Mouse (Mus musculus) lung, adult 2 months (tissue): ENCODE measurements around the gene Gpr55. TPM values are rescaled to one million over a fixed set of nuclear protein-coding genes. Genes with fewer than 3 reads are reported as not detected.

Source experiments
- DNase-seq: peaks from one replicate; pipeline ENCODE4 v3.0.0; 2022
- H3K4me1 ChIP-seq: fragments of 200-500 bp; 2 replicates; pipeline ENCODE4 v1.6.1; 2011; ENCODE audit warnings: low read length; ENCODE audit not compliant: control insufficient read depth, insufficient read depth
- H3K4me3 ChIP-seq: fragments of 200-500 bp; replicated peaks from 2 replicates; pipeline ENCODE3; 2011; ENCODE audit warnings: low read depth, mild to moderate bottlenecking, control low read depth, low read length; ENCODE audit errors: extremely low read depth
- CTCF ChIP-seq: fragments of 200-500 bp; IDR thresholded peaks from 2 replicates; pipeline ENCODE4 v1.5.1; 2011; ENCODE audit warnings: mild to moderate bottlenecking, low read length, control low read depth; ENCODE audit not compliant: insufficient read depth
- POLR2A ChIP-seq: fragments of 200-500 bp; IDR thresholded peaks from 2 replicates; pipeline ENCODE4 v1.6.1; 2011; ENCODE audit warnings: low read depth, mild to moderate bottlenecking, control low read depth, low read length, borderline replicate concordance; ENCODE audit errors: extremely low read depth
- WGBS: fragments of 180-500 bp; shearing (Covaris S2); methylation state at CpG from one replicate; pipeline ENCODE4 v1.1.7; 2018; 5-methylcytosine and 5-hydroxymethylcytosine counted together
- polyA plus RNA-seq: library from polyadenylated mRNA; depleted of rRNA; stranded (reverse); fragments of >200 nt; gene quantifications from 2 replicates; pipeline ENCODE4 v1.2.3, GENCODE M21; 2012

The Gpr55 gene
- polyA plus RNA-seq, 1 experiment: 0.49 TPM

- no peak for DNase-seq
- 82% methylated on average over 5 of the region's 5 CpGs for WGBS
- H3K4me1 ChIP-seq: peaks cover 4% of the 10 kb centered on the region
- no peak overlapping the region for H3K4me3 ChIP-seq
- TF ChIP-seq CTCF (no peak), POLR2A (no peak)
Observed at GRCm38 (mm10) chr1:85922865-85923211, 38.0 kb downstream of the Gpr55 start.

DNA sequence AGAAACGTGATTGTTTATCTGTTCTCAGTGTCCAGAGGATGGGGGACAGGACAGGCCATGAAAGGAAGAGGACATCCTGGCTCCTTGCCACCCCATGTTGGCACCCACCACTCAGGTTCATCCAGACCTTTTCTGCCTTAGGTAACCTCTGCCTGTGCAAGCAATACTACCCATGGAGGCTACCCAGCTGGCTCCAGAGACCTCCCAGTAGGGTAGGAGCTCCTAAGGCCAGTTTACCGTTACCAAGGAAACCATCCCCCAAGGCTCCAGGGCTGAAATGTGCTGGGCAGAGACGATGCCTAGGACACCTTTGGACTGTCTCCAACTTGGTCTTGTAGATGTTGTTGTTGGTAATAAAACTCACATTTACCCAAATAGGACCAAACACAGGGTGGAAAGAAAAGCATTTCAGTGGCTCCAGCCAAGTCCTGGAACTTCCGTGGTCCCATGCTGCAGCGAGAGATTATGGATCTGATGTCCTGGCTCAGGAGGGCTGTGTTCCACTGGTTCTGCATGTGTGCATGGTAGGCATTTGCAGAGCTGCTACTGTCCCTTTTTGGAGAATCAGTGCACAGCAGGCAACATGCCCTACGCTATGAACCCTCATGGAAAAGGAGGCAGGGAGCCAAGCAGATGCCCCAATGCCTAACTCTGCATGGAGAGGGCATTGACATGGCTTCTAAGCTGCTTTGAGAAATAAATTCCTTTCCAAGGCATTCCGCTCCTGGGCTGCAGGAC is 38.5 kb downstream of the Gpr55 start:
- no peak for DNase-seq
- no peak overlapping the region for H3K4me3 ChIP-seq
- TF ChIP-seq CTCF: no peak
- no peak for TF ChIP-seq POLR2A
- peaks cover 4% of the 10 kb centered on the region for H3K4me1 ChIP-seq
- 55% methylated on average over 7 of the region's 7 CpGs for WGBS

DNA sequence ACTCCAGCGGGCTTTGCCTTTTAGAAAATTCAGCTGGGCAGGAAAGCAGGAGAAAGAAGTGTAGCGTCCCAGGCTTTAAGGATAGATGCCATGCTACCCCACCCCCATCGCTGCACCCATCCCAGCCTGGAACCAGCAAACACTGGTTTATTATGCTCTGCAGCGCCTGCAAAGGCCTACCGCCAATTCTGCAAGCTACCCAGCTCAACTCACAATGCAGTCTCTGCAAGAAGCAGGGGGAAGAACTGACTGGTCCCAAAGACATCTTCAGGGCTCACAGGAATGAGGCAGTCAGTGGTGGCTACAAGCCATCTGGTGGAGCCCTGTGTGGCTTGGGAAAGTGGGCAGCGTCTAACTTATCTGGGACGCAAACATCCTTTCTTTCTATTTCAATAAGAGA is 39.1 kb downstream of the Gpr55 start:
- no peak overlapping the region for H3K4me3 ChIP-seq
- DNase-seq: no peak
- peaks cover 4% of the 10 kb centered on the region for H3K4me1 ChIP-seq
- WGBS: 65% methylated on average over 7 of the region's 7 CpGs
- TF ChIP-seq CTCF (no peak), POLR2A (no peak)

- Histone ChIP-seq H3K4me3 (no peak overlapping the region), H3K4me1 (peaks cover 4% of the 10 kb centered on the region)
- WGBS: 60% methylated on average over 7 of the region's 7 CpGs
- no peak for DNase-seq
- TF ChIP-seq POLR2A (no peak), CTCF (no peak)
Observed at GRCm38 (mm10) chr1:85919621-85920020, 41.2 kb downstream of the Gpr55 start.

DNA sequence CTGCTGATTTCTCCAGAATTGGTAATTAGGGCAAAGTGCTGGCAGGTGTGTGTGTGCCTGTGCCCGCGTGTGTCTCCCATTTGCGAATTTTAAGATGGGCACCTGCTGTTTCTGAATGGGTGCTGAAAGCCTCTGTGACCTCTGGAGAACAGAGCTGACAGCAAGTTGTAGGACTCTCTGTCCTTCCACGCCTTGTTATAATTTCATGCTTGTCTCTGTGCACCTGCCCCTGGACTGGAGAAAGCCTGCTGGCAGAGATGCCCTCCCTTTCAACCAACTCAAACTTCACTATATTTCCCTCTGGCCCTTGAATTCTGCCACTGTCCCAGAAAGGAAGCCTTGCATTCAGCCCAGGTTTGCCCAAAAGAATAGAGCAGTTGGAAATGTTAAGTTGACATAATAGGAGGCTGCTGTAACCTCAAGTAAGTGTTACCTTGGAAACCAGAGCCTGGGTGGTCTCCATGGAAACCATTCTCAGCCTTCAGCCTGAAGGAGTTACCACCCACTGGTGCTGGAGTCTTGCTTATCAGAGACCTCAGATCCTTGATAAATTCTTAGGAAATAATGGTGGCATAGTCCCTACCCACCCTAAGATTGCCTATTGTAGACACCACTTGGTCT is 43.9 kb downstream of the Gpr55 start:
- 66% methylated on average over 4 of the region's 4 CpGs for WGBS
- DNase-seq: no peak
- TF ChIP-seq POLR2A: no peak
- TF ChIP-seq CTCF: no peak
- Histone ChIP-seq H3K4me3 (no peak overlapping the region), H3K4me1 (peaks cover 3% of the 10 kb centered on the region)

- no peak overlapping the region for H3K4me3 ChIP-seq
- no peak for TF ChIP-seq CTCF
- no peak for TF ChIP-seq POLR2A
- no peak for DNase-seq
- H3K4me1 ChIP-seq: no peaks in the 10 kb centered on the region
Observed at GRCm38 (mm10) chr1:85915890-85916289, 44.9 kb downstream of the Gpr55 start.

DNA sequence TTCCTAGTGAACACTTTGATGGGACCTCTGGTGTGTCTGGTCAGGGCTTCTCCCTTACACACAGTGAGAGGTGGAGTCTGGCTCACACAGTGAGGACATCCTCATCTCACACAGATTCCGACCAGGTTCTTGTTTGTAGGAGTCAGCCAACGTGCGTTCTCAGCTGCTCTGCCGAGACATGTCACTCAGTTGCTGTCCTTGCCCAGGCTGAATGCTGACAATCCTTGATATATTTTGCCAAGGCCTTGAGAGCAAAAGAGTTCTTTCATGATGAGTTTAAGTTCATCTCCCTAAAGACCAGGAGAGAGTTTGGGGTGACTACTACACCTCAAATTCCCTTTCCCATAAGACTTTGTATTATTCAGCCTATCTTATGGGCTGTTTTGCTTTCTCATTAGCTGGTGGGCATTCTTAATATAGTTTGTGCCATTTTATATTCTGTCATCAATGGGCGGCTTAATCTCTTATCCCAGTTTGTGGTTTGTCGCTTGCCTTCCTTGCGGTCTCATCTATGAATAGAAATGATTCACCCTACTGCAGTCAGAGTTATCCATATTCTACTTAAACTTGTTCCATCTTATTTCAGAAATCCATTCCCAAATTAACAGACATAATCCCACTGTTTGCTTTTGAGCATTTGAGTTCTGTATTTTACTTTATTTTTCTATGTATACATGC is 47.6 kb downstream of the Gpr55 start:
- Histone ChIP-seq H3K4me1 (peaks cover 8% of the 10 kb centered on the region), H3K4me3 (no peak overlapping the region)
- TF ChIP-seq POLR2A: no peak
- TF ChIP-seq CTCF: no peak
- 92% methylated on average over 7 of the region's 7 CpGs for WGBS
- no peak for DNase-seq

DNA sequence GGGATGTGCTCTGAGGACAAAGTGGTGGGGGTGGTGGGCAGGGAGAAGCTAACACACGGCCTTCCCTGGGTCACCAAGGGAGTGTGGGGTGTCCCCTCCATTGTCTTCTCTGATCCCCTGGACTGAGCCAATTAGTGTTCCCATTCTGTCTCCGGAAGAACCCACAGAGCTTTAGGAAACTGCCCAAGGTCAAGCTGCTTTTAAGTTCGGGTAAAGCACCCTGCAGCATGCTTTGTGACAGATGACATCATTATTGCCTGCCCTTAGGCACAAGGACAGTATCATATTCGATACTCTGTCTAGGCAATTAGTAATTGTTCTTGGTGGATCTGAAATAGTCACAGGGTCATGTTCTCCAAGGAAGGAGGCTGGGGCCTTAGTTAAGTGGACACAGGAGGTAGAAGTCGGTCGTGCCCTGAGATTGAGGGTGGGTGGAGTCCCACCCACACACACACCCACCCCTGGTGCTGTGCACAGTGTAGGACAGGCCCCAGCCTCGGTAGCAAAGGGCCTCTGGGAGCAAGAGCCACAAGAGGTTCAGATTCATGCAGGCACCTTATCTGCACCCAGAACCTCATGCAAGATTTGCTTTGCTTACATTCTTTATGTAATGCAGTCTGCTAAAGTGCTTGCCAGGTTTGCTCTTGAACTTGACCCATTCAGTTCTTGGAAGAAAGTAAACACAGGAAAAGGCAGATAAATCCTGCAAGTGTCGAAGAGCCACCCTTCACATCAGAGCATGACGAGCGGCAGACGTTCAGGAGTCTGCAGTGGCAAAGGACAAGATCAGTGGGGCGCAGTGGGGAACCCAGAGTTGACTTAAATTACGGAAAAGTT is 51.8 kb downstream of the Gpr55 start:
- Histone ChIP-seq H3K4me3 (no peak overlapping the region), H3K4me1 (peaks cover 8% of the 10 kb centered on the region)
- TF ChIP-seq POLR2A (no peak), CTCF (no peak)
- 21% methylated on average over 13 of the region's 13 CpGs for WGBS
- DNase-seq: no peak

- WGBS: 81% methylated on average over 12 of the region's 12 CpGs
- TF ChIP-seq POLR2A (no peak), CTCF (no peak)
- peaks cover 13% of the 10 kb centered on the region for H3K4me1 ChIP-seq
- H3K4me3 ChIP-seq: no peak overlapping the region
- DNase-seq: no peak
Observed at GRCm38 (mm10) chr1:85906892-85907291, 53.9 kb downstream of the Gpr55 start.
